Mouse (Mus musculus) MEL (cell line): ENCODE data around the gene Slc39a9. TPM values are rescaled to one million over a fixed set of nuclear protein-coding genes. Genes with fewer than 3 reads are reported as not detected.
A peak's percentile ranks its signal among the peaks of the same experiment; 100 is the strongest.

Source experiments
- DNase-seq: peaks from one replicate; pipeline ENCODE4 v3.0.0; 2011; ENCODE audit warnings: low read depth, low spot score
- H3K27ac ChIP-seq: 2 replicates; pipeline ENCODE4 v1.5.1; 2012; ENCODE audit warnings: low read depth, mild to moderate bottlenecking, control low read depth, low read length, moderate library complexity; ENCODE audit not compliant: control insufficient read depth
- H3K27me3 ChIP-seq, 2 experiments: fragments of 150-350 bp in 1 of 2; sonication (generic) in 1 of 2; 2 replicates each; pipeline ENCODE4 v1.6.1; 2012; ENCODE audit warnings: low read length in 2 of 2, mild to moderate bottlenecking in 2 of 2, improper control_type of control experiment in 1 of 2, moderate library complexity in 1 of 2; ENCODE audit not compliant: insufficient read depth in 2 of 2, control insufficient read depth in 1 of 2
- H3K36me3 ChIP-seq, 2 experiments: 2 replicates each; pipeline ENCODE4 v1.6.1; 2012 to 2014; ENCODE audit warnings: low read length in 2 of 2, improper control_type of control experiment in 1 of 2, inconsistent platforms in 1 of 2, mild to moderate bottlenecking in 1 of 2; ENCODE audit not compliant: insufficient read depth in 2 of 2, control insufficient read depth in 1 of 2
- H3K4me1 ChIP-seq, 2 experiments: fragments of 150-350 bp in 1 of 2; sonication (generic) in 1 of 2; 2 replicates each; pipeline ENCODE4 v1.6.1; 2012; ENCODE audit warnings: low read length in 2 of 2, improper control_type of control experiment in 1 of 2, mild to moderate bottlenecking in 1 of 2; ENCODE audit not compliant: insufficient read depth in 2 of 2, control insufficient read depth in 1 of 2
- H3K4me3 ChIP-seq, 2 experiments: fragments of 150-350 bp in 1 of 2; sonication (generic) in 1 of 2; 2 replicates each; pipeline ENCODE4 v1.5.1; 2012; ENCODE audit warnings: low read depth in 2 of 2, low read length in 2 of 2, mild to moderate bottlenecking in 2 of 2, moderate library complexity in 2 of 2, control low read depth in 1 of 2, improper control_type of control experiment in 1 of 2; ENCODE audit not compliant: control insufficient read depth in 1 of 2, insufficient read depth in 1 of 2
- H3K79me2 ChIP-seq: 2 replicates; pipeline ENCODE4 v1.6.1; 2012; ENCODE audit warnings: mild to moderate bottlenecking, low read length, moderate library complexity; ENCODE audit not compliant: control insufficient read depth, poor library complexity, insufficient read depth
- H3K9ac ChIP-seq: 2 replicates; pipeline ENCODE4 v1.6.1; 2012; ENCODE audit warnings: low read depth, mild to moderate bottlenecking, control low read depth, low read length, moderate library complexity; ENCODE audit not compliant: control insufficient read depth, poor library complexity, severe bottlenecking
- H3K9me3 ChIP-seq: fragments of 150-350 bp; sonication (generic); replicated peaks from 2 replicates; pipeline ENCODE4 v1.6.1; 2012; ENCODE audit warnings: mild to moderate bottlenecking, low read length, improper control_type of control experiment, moderate library complexity; ENCODE audit not compliant: insufficient read depth
- BHLHE40 ChIP-seq: IDR thresholded peaks from 2 replicates; pipeline ENCODE4 v1.6.1; 2012; ENCODE audit warnings: low read depth, mild to moderate bottlenecking, inconsistent platforms, low read length, improper control_type of control experiment, borderline replicate concordance
- CTCF ChIP-seq, 3 experiments: IDR thresholded peaks in 2 of 3; conservative IDR thresholded peaks in 1 of 3; 2 replicates each; pipeline ENCODE4 v1.5.1; 2011 to 2012; ENCODE audit warnings: low read length in 3 of 3, low read depth in 2 of 3, mild to moderate bottlenecking in 2 of 3, improper control_type of control experiment in 1 of 3, inconsistent platforms in 1 of 3, mixed read lengths in 1 of 3, moderate library complexity in 1 of 3; ENCODE audit not compliant: control insufficient read depth in 1 of 3, insufficient read depth in 1 of 3, poor library complexity in 1 of 3, severe bottlenecking in 1 of 3
- ELF1 ChIP-seq: IDR thresholded peaks from 2 replicates; pipeline ENCODE4 v1.6.1; 2014; ENCODE audit warnings: low read depth, mild to moderate bottlenecking, inconsistent platforms, low read length, improper control_type of control experiment, moderate library complexity
- EP300 ChIP-seq, 2 experiments: IDR thresholded peaks; 2 replicates each; pipeline ENCODE4 v1.6.1; 2011; ENCODE audit warnings: improper control_type of control experiment in 2 of 2, low read length in 2 of 2, low read depth in 1 of 2, mild to moderate bottlenecking in 1 of 2
- GABPA ChIP-seq: IDR thresholded peaks from 2 replicates; pipeline ENCODE4 v1.6.1; 2012; ENCODE audit warnings: low read depth, mild to moderate bottlenecking, inconsistent platforms, low read length, improper control_type of control experiment, moderate library complexity
- GATA1 ChIP-seq: IDR thresholded peaks from 2 replicates; pipeline ENCODE4 v1.6.1; 2011; ENCODE audit warnings: low read depth, low read length, improper control_type of control experiment
- HCFC1 ChIP-seq: IDR thresholded peaks from 2 replicates; pipeline ENCODE4 v1.6.1; 2012; ENCODE audit warnings: low read depth, mild to moderate bottlenecking, inconsistent platforms, low read length, improper control_type of control experiment, moderate library complexity
- KAT2A ChIP-seq: conservative IDR thresholded peaks from 2 replicates; pipeline ENCODE4 v1.6.1; 2012; ENCODE audit warnings: low read depth, low read length, improper control_type of control experiment, inconsistent platforms
- MAX ChIP-seq: IDR thresholded peaks from 2 replicates; pipeline ENCODE4 v1.6.1; 2011; ENCODE audit warnings: low read length, improper control_type of control experiment
- MAZ ChIP-seq: IDR thresholded peaks from 2 replicates; pipeline ENCODE4 v1.6.1; 2012; ENCODE audit warnings: low read depth, mild to moderate bottlenecking, inconsistent platforms, low read length, improper control_type of control experiment
- MEF2A ChIP-seq: IDR thresholded peaks from 2 replicates; pipeline ENCODE4 v1.6.1; 2014; ENCODE audit warnings: low read depth, mild to moderate bottlenecking, inconsistent platforms, low read length, improper control_type of control experiment; ENCODE audit not compliant: poor library complexity, insufficient replicate concordance, severe bottlenecking; ENCODE audit errors: extremely low read depth
- MXI1 ChIP-seq: IDR thresholded peaks from 2 replicates; pipeline ENCODE4 v1.6.1; 2011; ENCODE audit warnings: mild to moderate bottlenecking, low read depth, low read length, improper control_type of control experiment
- POLR2A ChIP-seq, 2 experiments: IDR thresholded peaks; 2 replicates each; pipeline ENCODE4 v1.6.1; 2011 to 2012; ENCODE audit warnings: low read length in 2 of 2, mild to moderate bottlenecking in 2 of 2, control low read depth in 1 of 2, improper control_type of control experiment in 1 of 2, low read depth in 1 of 2, moderate library complexity in 1 of 2; ENCODE audit not compliant: control insufficient read depth in 1 of 2, insufficient read depth in 1 of 2, poor library complexity in 1 of 2
- RAD21 ChIP-seq: IDR thresholded peaks from 2 replicates; pipeline ENCODE4 v1.6.1; 2011; ENCODE audit warnings: mild to moderate bottlenecking, low read depth, low read length, improper control_type of control experiment
- SIN3A ChIP-seq: IDR thresholded peaks from 2 replicates; pipeline ENCODE4 v1.6.1; 2012; ENCODE audit warnings: low read length, improper control_type of control experiment, inconsistent platforms
- SMC3 ChIP-seq: IDR thresholded peaks from 2 replicates; pipeline ENCODE4 v1.6.1; 2011; ENCODE audit warnings: low read depth, low read length, improper control_type of control experiment
- TAL1 ChIP-seq: IDR thresholded peaks from 2 replicates; pipeline ENCODE4 v1.6.1; 2012; ENCODE audit warnings: mild to moderate bottlenecking, inconsistent platforms, low read length, moderate library complexity, mixed read lengths
- TBP ChIP-seq: IDR thresholded peaks from 2 replicates; pipeline ENCODE4 v1.8.0; 2011; ENCODE audit warnings: low read depth, low read length, improper control_type of control experiment
- TCF12 ChIP-seq: IDR thresholded peaks from 2 replicates; pipeline ENCODE4 v1.6.1; 2014; ENCODE audit warnings: low read depth, mild to moderate bottlenecking, inconsistent platforms, low read length, improper control_type of control experiment, moderate library complexity
- USF2 ChIP-seq, 2 experiments: IDR thresholded peaks; 2 replicates each; pipeline ENCODE4 v1.6.1; 2011 to 2012; ENCODE audit warnings: improper control_type of control experiment in 2 of 2, low read length in 2 of 2, borderline replicate concordance in 1 of 2, inconsistent platforms in 1 of 2, low read depth in 1 of 2, mild to moderate bottlenecking in 1 of 2; ENCODE audit not compliant: insufficient read depth in 1 of 2
- ZC3H11A ChIP-seq: IDR thresholded peaks from 2 replicates; pipeline ENCODE4 v1.6.1; 2012; ENCODE audit warnings: low read depth, mild to moderate bottlenecking, inconsistent platforms, low read length, improper control_type of control experiment
- ZKSCAN1 ChIP-seq: IDR thresholded peaks from 2 replicates; pipeline ENCODE4 v1.6.1; 2012; ENCODE audit warnings: low read depth, mild to moderate bottlenecking, inconsistent platforms, low read length, improper control_type of control experiment, moderate library complexity
- ZNF384 ChIP-seq: IDR thresholded peaks from 2 replicates; pipeline ENCODE4 v1.6.1; 2012; ENCODE audit warnings: low read depth, mild to moderate bottlenecking, inconsistent platforms, low read length, improper control_type of control experiment
- polyA plus RNA-seq, 2 experiments: library from polyadenylated mRNA; stranded (reverse) in 1 of 2; unstranded in 1 of 2; fragments of >175 nt in 1 of 2; fragments of >200 nt in 1 of 2; gene quantifications; 2 replicates each; pipeline versions ENCODE4 v1.2.1 to v1.2.4; 2012; ENCODE audit warnings: low replicate concordance in 2 of 2, low read depth in 1 of 2; ENCODE audit not compliant: insufficient read length in 2 of 2, insufficient read depth in 1 of 2, missing spikeins in 1 of 2
- total RNA-seq: library from RNA; depleted of rRNA; stranded (reverse); fragments of 300-350 nt; gene quantifications from 2 replicates; pipeline ENCODE4 v1.2.3, GENCODE M21; 2012

The Slc39a9 gene
- total and polyA plus RNA-seq, 3 experiments, result 13.1 to 34.4 TPM; not detected in 1

DNA sequence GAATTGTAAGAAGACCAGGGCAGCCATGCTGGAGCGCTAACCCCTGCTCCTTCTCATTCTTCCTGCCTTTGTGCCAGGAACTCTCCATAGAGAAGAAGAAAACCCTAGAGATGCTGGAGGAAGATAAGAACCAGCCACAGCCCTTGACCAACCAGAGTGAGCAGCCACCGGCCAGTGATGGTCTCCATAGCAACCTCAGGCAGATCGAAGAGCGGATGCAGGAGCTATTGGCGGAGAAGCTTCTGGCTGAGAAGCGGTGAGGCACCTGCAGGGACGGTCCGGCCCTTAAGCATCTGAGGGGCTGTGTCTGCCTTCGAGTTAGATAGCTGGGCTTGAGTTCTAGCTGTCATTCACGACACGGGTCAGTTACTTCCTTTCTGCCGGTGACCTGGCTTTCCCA, 76.8 kb downstream of the Slc39a9 start:
- Histone ChIP-seq H3K36me3 (peaks cover 0 to 7% of the 10 kb centered on the region in 2 experiments; a peak in 2 of 4 replicates), H3K4me3 (no peak overlapping the region), H3K4me1 (peaks cover 12 to 24% of the 10 kb centered on the region in 2 experiments), H3K9me3 (no peaks in the 10 kb centered on the region), H3K9ac (no peak overlapping the region), H3K79me2 (no peaks in the 10 kb centered on the region), H3K27ac (no peak overlapping the region), H3K27me3 (no peaks in the 10 kb centered on the region)
- no peak for TF ChIP-seq MAX
- peak; percentile 17; the same call in 1 of the 2 replicates for TF ChIP-seq GATA1
- no peak for TF ChIP-seq EP300 (IDR thresholded peaks at IDR 0.05; ENCODE audit: low read depth in 1 of 2, low read length in 2 of 2)
- TF ChIP-seq ZNF384, result no peak
- DNase-seq, result no peak

DNA sequence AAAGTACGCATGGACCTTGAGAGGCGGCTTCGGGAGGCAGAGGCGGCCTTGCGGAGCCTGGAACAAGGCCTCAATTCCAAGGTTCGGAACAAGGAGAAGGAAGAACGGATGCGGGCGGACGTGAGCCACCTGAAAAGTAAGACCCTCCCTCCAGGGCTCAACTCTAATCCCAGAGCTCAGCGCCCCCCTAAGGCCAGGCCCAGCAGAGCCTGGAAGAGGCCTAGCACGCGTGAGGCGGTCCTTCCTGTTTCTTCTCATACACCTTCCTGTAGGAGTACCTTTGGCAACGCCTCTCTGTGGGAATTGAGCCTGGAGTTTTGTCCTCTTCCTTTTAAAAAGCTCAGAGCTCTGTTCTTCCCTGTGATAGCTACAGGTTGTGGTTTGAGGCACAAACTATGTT, 77.8 kb downstream of the Slc39a9 start:
- H3K4me3 ChIP-seq, result no peak overlapping the region
- H3K4me1 ChIP-seq, result peaks cover 7 to 16% of the 10 kb centered on the region in 2 experiments; a peak in 3 of 4 replicates
- H3K27me3 ChIP-seq, result no peaks in the 10 kb centered on the region
- no peak for DNase-seq
- H3K27ac ChIP-seq, result no peak overlapping the region
- H3K36me3 ChIP-seq, result peaks cover 0 to 7% of the 10 kb centered on the region in 2 experiments; a peak in 2 of 4 replicates
- no peaks in the 10 kb centered on the region for H3K9me3 ChIP-seq
- H3K9ac ChIP-seq, result no peak overlapping the region
- TF ChIP-seq CTCF (IDR thresholded peaks at IDR 0.05 in 2 of 3, conservative IDR thresholded peaks at IDR 0.05 in 1 of 3; ENCODE audit: control insufficient read depth in 1 of 3, insufficient read depth in 1 of 3, low read depth in 2 of 3, low read length in 3 of 3, poor library complexity in 1 of 3, severe bottlenecking in 1 of 3), result peak in 1 of 3 experiments; percentile 18; a peak in 1 of 6 replicates
- no peak for TF ChIP-seq TBP
- no peaks in the 10 kb centered on the region for H3K79me2 ChIP-seq

DNA sequence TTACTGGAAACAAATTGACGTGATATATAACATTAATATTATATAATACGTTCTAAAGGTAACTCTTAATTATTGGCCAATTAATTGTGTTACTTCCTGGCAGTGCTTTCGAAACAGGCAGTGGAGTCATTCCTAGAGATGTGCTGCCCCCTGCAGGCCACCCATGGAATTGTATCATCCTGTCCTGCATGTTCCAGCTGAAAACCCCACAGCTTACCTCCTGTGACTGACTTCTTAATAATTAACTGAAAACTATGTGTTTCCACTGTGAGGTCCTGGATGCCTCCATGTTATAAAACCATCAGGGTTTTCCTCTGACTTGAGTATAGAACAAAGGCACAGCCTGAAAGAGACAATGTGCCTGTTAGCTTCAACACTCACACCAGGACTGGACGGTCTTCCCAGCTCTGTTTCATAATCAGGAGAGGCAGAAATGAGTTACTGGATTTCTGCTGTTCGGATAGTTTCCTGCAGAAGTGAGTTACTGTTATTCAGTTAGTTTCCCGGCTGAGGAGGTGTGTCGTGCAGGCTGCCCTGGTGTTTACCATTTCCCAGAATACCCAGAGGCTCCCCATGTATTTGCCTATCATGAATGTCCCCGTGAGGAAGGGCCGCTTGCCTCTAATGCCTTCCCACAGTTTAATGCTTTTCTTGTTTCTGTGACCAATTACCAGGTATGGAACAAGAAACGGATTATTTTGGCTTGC, 81.3 kb downstream of the Slc39a9 start:
- DNase-seq, result peak; percentile 84
- peak overlapping the region; percentile 30 to 32; a peak in 3 of 4 replicates for H3K4me3 ChIP-seq
- H3K9me3 ChIP-seq, result no peaks in the 10 kb centered on the region
- no peak overlapping the region for H3K27ac ChIP-seq
- no peaks in the 10 kb centered on the region for H3K27me3 ChIP-seq
- no peak for TF ChIP-seq POLR2A (IDR thresholded peaks at IDR 0.05; ENCODE audit: control insufficient read depth in 1 of 2, insufficient read depth in 1 of 2, low read depth in 1 of 2, low read length in 2 of 2, poor library complexity in 1 of 2)
- no peak for TF ChIP-seq ZKSCAN1
- peak; percentile 86 to 95 (median 92) for TF ChIP-seq CTCF (IDR thresholded peaks at IDR 0.05 in 2 of 3, conservative IDR thresholded peaks at IDR 0.05 in 1 of 3; ENCODE audit: control insufficient read depth in 1 of 3, insufficient read depth in 1 of 3, low read depth in 2 of 3, low read length in 3 of 3, poor library complexity in 1 of 3, severe bottlenecking in 1 of 3)
- peak; percentile 44; the same call in 1 of the 2 replicates for TF ChIP-seq SIN3A
- TF ChIP-seq SMC3, result peak; percentile 76
- TF ChIP-seq MAX, result 0 out of 2 replicates have a peak, but pooled peaks have one; percentile 29
- TF ChIP-seq ZC3H11A, result peak; percentile 77
- TF ChIP-seq GABPA, result no peak
- TF ChIP-seq BHLHE40, result peak; percentile 59; the same call in 1 of the 2 replicates
- no peak for TF ChIP-seq TCF12
- no peak for TF ChIP-seq KAT2A
- peak; percentile 97 for TF ChIP-seq RAD21
- TF ChIP-seq MAZ, result no peak
- no peak for TF ChIP-seq GATA1
- no peak for TF ChIP-seq USF2 (IDR thresholded peaks at IDR 0.05; ENCODE audit: borderline replicate concordance in 1 of 2, insufficient read depth in 1 of 2, low read depth in 1 of 2, low read length in 2 of 2)
- no peak for TF ChIP-seq ZNF384
- TF ChIP-seq MEF2A, result no peak
- no peak for TF ChIP-seq HCFC1
- no peak for TF ChIP-seq EP300 (IDR thresholded peaks at IDR 0.05; ENCODE audit: low read depth in 1 of 2, low read length in 2 of 2)
- TF ChIP-seq ELF1, result peak; percentile 64
- TF ChIP-seq MXI1, result peak; percentile 41
- no peak for TF ChIP-seq TAL1
- no peaks in the 10 kb centered on the region for H3K79me2 ChIP-seq
- no peaks in the 10 kb centered on the region for H3K4me1 ChIP-seq
- H3K36me3 ChIP-seq, result no peaks in the 10 kb centered on the region
- H3K9ac ChIP-seq, result peak overlapping the region; percentile 32
